Mouse (Mus musculus) kidney, postnatal 25 days (tissue): ENCODE data around the gene Ccdc134.

Experiments used
- DNase-seq, 2 experiments: peaks; one replicate each; pipeline ENCODE4 v3.0.0; 2021; ENCODE audit warnings: mixed read lengths in 2 of 2

Ccdc134 gene

DNA sequence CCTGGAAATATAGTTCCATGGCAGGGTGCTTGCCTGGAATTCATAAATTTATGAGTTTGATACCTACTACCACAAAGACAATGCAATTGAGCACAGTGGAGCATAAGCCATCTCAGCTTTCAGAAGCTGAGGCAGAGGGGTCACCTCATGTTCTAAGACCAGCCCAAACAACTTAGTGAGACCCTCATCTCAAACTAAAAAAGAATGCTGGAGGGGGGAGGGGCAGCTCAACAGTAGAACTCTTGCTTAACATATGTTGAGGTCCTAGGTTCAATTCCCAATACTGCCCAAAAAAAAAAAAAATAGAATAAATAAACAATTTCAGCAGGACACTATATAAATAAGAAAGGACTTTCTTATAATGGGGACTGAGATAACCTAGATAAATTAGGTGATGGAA lies 22.3 kb downstream of the Ccdc134 start:
- DNase-seq, result no peak

DNA sequence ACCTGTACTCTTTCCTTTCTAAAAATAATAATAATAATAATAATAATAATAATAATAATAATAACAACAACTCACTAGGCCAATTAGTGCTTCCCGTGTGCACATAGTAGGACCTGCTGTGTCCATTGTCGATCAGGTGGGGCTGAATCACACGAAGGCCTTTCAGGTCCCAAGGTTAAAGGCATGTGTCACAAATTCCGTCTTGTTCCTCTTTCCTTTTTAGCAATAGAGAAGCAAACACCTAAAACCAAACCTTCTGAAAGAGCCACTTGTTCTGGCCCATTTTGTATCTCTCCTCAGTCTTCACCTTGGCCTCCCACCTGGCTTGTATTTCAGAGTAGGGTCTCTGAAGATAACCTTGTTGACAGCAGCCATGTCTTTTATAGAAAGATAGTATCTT lies 23.5 kb downstream of the Ccdc134 start:
- no peak for DNase-seq

DNA sequence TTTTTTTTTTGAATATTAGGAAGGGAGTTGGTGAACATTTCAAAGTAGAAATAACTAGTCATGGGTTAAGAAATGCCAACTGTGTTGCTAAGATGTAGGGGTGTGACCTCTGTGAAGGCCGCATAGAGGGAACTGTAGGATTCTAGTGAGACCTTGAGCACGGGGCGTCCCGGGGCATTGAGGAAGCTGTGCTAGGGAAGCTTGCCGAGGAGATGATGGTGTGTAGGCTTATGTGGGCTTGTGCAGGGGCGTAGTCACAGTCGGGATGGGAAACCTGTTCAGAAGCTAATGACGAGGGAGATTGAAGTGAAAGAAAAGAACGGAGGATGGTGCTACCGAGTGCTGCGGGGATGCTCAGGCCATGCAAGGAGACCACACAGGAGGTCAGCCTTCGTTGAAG lies 24.3 kb downstream of the Ccdc134 start:
- no peak for DNase-seq

DNA sequence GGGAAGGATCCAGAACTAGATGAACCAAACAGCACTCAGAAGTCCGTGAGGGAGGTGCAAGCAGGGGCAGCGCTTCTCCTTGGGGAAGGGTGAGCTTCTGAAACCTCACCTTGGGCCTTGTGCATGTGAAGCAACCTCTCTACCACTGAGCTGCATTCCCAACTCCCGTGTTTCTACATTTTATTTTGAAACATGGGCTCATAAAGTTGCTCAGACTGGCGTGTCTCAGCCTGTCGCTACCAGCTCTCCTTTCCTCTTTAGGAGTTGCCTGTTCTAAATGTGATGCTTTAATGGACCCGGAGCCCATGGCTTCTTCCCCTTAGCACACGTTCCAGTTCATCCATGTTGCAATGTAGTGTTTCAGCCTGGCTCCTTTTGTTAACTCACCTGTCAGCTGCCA lies 24.7 kb downstream of the Ccdc134 start:
- DNase-seq, result no peak

DNA sequence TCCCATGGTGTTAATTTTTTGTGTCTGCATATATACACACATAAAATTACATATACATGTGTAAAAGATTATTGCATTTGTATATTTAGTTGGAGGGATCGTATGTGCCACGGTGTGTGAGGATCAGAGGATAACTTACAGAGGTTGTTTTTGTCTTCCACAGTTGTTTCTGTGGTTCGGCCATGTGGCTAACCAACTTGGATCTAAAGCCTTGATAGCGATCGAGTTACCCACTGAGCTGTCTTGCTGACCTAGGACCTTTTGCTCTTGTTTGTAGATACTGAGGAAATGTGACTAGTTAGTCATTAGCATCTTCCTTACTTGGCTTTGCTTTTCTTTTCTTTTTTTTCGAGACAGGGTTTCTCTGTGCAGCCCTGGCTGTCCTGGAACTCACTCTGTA lies 28.6 kb downstream of the Ccdc134 start:
- DNase-seq, result no peak

DNA sequence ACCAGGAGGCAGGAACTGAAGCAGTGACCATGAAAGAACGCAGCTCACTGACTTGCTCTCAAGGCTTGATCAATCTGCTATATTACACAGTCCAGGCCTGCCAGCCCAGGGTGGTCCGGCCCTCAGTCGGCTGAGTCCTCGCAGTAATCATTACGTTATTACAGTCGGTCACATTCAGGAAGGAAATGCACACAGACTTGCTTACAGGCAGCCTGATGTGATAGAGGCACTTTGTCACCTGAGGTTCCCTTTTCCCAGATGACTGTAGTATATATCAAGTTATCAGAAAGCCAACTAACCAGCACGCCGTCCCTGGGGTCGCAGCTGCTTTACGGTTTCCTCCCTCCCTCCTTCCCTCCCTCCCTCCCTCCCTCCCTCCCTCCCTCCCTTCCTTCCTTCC lies 29.2 kb downstream of the Ccdc134 start:
- no peak for DNase-seq

DNA sequence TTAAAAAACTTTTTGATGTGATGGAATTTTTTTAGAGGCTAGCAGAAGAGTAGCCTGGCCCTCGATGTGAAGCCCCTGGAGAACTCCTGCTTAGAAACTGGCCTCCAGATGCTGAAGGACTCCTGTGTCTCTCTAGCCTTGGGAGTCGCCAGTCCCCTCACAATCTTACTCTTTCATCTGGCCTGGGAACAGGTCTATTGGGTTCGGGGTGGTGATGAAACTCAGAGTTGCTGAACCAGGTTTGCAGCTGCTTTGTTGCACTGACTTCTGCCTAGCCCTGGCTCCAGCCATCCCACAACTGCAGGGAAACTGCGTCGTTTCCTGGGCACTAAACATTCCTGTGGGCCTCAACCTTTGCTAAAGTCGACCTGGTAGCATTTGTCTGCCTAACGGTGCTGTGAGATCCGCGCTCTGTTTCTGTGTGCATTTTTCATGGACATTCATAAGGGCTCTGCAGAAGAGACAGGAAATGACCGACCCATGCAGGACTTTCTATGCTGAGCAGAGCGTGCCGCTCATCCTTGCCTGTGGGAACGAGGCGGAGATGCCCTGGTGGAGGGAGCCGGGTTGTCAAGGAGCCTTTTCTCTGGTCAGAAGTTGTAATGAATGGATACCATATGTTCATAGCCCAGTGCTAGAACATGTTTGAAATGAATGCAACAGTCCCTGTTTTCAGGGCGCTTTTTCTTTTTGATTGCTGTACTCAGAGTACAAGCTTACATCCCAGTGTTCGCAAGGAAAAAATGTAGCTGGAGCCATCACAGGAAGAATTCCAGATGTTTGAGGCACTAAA lies 30.7 kb downstream of the Ccdc134 start:
- DNase-seq, result no peak

DNA sequence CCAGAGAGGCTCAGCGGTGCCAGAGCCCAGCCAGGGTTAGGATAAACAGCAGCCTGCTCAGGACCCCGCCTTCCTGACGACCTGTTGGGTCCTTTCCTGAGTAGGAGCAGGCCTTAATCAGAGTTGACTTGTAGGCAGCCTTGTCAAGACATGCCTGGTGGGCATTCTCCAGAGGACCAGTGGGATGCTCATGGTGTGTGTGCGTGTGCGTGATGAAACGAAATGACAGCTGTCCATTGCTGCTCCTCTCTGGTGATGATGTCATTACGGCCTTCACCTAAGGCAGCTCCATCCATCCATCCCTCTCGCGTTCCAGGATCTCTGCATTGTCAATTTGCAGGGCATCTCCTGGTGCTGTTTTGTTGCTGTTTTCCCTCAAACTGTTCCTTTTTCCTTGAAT lies 31.7 kb downstream of the Ccdc134 start:
- no peak for DNase-seq

DNA sequence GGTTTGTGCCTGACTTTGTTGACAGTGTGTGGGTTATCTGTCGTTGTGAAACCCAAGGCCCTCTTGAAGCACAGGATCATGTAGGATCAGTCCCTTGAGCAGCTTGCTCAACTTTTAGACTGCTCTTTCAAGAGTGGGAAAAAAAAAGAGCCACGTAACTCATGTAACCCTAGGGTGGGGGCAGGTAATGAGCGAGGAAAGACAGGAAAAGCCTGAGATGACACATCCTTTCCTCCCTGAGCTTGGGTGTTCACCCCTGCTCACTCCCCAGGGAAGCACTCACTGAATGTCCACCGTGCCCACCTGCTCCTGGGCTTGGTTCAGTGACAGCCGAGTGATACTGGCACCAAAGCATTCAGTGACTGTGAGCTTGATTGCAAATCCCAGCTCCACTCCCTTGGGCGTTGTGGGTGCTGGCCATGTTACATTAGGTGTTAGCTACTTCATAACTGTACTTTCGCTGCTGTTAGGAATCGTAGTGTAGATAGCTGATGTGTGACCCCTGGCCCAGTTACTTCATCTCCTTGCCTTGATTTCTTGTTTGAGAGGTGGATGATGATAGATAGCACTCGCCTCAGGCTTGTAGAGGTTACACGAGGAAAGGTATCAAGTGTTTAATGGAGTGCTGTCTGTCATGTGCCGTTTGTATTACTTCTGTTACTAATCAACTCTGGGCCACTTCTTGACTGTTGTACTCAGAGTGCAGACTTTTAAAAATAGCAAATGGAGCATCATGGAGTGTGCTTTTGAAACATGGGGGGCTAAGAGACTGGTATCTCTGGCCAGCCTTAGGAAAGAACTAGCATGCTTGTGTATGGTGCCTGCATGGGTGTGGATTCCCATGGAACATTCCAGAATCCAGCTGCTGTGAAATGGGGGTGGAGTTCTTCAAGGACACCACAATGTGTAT lies 33.3 kb downstream of the Ccdc134 start:
- no peak for DNase-seq

DNA sequence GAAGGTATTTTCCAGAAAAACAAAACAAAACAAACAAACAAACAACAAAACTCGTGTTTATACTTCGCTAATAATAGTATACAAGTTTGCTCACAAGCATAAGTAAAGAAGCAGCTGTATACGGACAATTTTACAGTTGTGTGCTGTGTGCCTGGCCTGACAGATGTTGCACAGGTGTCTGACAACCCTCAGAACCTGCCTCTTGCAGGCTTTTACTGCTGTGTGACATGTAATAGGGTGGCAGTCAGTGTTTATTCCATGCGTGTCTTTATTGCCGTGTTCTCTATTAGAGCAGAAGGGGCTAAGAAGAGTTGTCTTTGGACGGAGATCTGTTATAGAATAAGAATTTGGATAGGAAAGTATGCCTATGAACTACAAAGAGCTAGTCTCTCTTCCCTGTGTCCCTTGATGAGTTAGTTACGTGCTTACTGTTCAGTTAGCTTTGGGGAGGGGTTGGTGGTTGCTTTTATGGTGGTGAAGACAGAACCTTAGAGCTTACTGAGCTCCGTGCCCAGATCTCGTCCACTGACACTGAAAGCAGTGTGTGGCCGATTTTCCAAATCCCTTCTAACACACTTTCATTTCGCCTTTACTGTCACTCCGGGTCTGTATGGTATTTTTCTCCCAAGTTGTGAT lies 34.4 kb downstream of the Ccdc134 start:
- no peak for DNase-seq

DNA sequence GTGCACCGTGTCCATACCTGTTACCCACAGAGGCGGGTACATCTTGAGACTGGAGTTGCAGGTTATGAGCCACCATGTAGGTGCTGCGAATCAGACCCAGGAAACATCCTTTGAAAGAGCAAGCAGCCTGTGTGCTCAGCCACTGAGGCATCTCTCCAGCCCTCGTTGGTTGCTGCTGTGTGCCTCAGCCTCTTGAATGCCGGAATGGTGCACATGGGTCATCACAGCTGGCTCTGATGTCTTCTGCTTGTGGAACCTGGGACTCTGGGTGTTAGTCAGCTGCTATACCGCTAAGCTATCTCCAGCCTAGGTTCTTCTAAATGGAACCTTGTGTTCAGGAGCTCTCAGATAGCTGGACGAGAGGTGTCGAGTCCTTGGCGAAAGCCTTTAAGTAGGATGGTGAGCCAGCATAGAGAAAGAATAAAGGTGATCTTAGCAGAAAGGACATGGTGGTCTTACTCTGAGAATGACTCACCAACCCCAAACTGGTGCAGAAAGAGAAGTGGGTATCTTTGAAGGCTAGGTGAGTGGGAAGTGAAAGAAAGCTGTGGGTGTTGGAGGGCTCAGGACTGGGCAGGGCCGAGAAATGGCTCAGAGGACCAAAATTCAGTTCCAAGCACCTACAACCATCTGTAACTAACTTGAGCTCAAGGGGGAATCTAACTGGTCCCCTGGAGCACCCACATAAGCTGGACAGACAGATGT lies 35.8 kb downstream of the Ccdc134 start:
- no peak for DNase-seq

DNA sequence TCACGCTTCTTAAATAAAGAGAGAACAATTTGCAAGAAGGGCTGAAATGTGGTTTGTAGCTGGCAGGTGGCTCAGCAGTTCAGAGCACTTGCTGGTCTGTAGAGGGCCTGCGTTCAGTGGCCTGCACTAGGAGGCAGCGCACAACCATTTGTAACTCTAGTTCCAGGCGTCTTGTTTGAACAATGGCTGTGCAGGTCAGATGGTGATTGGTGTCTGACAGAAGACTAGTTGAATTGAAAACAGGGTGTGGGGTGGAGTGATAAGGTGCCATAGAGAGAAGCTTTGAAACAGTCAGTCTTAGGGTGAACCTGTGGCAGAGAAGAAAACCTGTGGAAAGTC lies 36.3 kb downstream of the Ccdc134 start:
- DNase-seq, result no peak

DNA sequence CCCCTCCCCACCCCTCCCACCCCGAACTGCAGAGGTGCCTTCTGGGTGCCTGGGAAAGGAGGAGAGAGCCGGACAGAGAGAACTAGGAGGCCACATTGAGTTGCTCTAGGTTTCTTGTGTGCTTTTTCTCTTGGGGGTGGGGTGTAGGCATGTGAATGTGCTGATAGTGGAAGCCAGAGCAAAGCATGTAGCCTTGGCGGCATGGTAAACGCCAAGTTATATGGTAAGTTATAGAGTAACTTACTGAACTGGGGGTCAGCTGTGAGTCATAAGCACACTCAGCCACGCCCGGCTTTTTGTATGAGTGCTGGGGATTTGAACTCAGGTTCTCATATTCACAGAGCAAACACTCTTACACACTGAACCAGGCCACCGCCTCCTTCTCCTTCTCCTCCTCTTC lies 36.8 kb downstream of the Ccdc134 start:
- DNase-seq, result no peak

DNA sequence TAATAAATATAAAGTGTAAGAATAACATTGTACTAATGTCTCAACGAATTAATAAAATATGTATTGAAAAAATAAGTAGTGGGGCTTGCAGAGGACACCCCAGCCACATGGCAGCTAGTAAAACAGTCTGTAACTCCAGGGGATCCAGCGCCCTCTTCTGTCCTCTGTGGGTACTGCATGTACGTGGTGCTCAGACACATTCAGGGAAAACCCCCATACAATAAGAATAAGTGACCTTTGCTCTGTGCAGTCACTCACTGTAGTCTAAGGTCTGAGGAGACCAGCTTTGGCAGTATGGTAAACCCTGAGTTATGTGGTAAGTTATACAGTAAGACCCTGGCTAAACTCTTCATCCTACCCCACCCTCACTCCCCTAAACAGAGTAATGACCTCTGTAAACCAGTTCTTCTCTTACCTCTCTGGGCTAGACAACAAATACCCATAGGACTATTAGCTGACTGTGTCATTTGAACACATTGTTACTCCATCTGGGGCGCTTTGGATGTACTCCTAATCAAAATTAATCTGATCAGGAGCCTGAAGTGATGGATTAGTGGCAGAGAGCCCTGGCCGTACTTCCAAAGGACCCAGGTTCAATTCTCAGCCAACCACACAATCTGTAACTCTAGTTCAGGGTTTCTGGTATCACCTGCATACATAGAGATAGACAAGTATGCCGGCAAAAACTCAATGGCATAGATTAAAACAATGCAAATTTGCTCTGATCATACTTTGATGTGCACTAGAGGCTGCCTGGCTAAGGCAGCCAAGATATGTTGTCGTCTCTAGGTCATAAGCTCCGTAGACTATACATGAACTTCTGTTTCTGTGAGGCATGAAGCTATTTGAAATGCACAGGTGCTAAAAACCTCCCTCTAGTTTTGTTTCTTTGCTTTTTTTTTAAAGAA lies 37.9 kb downstream of the Ccdc134 start:
- DNase-seq, result peak; percentile 80 to 89

DNA sequence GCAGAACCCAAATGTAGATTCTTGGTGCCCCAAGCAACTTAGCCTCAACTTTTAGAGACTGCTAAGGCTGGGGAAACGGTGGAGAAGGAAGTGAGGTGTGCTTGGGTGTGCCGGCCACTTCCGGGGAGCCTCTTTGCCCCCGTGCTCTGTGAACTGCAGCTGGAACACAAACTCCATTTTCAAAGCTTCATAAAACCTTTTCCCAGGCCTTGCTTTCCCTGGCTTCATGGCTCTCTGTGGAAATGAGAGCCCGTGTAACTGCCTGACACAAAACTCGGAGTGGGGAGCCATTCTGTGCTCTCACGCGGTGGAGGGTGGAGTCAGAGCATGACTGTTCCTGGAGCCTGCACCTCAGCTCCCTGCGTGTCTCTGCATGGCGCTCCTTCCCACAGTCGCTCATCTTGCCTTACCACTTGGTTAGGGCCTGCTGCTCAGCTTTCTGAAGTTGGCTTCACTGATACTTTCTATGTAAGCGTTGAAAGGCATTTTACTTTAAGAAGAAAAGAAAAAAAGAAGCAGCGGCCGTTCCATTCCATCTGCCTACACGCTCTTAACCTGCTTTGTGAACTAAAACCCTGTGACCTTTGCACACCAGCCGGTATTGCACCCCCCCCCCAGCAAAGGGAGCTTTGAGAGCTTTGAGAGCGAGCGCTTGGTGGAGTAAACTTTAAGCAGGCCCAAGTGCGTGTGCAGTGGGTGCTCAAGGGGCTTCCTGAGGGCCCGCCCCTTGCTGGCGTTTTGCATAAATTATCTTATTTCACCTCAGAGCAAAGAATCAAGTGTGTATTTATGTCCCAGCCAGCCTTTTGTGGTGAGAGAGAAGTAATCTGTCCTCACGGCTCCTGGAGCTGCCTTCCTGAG lies 38.7 kb downstream of the Ccdc134 start:
- peak; percentile 51 to 65 for DNase-seq

DNA sequence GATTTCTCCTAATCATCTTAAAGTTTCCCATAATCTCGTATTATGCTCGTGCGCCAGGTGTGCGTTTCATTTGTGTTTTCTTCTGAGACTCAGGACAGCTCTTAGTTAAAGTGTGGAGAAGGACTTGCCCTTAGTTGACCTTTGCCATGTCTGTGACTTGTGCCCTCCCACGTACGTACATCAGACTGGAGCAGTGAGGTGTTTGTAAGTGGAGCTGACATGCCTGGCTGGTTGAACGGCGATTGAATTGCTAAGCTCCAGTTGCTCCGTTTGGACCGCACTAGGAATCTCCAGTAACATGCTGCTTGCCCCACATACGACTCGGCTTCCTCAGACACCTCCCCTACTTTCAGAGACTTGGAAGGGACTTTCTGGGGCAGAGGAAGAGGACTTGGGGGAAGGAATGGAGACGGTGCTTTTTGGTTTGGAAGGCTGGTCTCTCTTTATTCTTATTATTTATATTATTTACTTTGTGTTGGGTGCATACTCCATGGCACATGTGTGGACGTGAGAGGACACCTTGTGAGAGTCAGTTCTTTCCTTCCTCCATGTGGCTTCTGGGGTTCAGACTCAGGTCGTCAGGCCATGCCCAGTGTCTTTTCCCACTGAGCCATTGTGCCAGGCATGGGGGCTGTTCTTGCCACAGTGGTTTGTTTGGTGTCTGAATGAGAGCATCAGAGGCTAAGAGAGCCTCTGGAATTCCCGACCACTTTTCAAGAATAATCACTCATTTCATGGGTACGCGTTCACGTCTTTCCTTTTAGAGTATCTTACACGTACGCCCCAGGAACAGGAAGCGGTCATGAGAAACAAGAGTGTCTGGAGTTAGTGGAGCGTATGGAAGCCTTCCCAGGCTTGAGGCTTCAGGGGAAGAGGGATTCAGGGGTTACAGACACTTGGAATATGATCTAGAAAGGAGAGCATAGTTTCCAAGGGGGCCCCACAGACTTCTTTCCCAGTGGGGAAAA lies 39.8 kb downstream of the Ccdc134 start:
- DNase-seq, result peak; percentile 58 to 77

DNA sequence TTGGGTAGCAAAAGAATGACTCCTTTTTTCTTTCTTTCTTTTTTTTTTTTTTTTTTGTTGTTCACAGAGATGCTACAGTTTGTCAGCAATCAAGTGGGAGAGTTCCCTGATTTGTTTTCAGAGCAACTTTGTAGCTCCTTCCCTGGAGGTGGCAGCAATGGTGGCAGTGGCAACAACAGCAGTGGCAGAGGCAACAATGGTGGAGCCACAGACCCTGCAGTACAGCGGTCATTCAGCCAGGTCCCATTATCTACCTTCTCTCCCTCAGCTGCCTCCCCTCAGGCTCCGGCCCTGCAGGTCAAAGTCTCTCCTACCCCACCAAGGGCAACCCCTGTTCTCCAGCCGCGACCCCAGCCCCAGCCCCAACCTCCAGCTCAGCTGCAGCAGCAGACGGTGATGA lies 41.9 kb downstream of the Ccdc134 start:
- DNase-seq, result no peak

DNA sequence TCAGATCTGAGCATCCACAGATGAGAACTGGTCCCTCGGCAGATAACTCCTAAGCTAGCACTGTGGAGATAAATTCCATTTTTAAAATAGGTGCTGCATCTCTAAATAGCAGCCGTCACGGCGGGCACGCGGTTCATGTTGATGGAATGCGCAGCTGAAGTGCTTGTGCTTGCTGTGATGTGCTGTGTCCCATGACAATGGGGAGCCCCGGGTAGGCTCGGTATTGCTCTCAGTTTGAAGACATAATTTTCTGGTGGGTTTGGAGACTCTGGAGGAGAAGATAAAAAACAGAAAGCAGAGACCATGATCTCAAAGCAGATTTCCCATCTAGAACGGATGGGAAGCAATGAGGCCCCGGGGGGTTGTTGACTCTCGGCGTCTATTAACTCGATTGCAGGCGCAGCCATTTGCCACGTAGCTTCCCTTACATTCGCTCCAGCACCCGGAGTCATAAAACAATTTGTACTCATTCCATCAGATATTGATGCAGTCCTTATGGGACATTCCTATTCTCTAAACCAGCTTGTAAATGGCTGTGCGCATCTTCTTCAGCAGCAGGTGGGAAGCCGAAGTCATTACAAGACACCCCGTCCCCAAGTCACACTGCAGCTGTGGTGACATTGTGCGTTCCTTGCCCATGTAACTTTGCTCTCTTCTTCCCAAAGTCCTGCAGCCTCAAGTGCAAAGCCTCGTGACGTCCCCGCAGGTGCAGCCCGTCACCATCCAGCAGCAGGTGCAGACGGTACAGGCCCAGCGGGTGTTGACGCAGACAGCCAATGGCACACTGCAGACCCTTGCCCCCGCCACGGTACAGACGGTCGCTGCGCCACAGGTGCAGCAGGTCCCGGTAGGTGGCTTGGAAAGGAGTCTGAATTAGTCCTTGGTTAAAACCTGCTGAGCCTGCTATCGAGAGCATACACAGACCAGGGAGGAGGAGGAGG lies 43.0 kb downstream of the Ccdc134 start:
- no peak for DNase-seq

DNA sequence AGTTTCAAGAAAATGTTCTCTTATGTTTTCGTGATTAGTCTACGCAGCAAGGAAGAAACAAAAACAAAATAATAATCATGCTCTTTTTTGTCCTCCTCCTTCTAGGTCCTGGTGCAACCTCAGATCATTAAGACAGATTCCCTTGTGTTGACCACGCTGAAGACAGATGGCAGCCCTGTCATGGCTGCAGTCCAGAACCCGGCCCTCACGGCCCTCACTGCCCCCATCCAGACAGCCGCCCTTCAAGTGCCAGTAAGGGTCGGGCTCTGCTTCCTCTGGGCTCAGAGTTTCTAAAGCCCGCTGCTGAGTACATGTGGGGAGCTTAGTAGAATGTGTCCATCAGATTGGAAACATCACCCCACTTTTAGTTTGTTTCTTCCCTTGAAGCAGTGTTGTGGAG lies 44.9 kb downstream of the Ccdc134 start:
- no peak for DNase-seq
